In genomic region chr9:120116184-120116624, GRCm38 (mm10) we compare ENCODE assay signal across 1 mouse cellular context.
TF ChIP-seq lines count a peak whose summit lies in the region.

No protein-coding gene starts in this region.

TF ChIP-seq in CH12.LX, 34 proteins besides CTCF, POLR2A, EP300 and RAD21 (continued from another document):
- TF ChIP-seq RCOR1 (conservative IDR thresholded peaks at IDR 0.05; ENCODE audit: low read depth, low read length), result 0 out of 2 replicates have a peak, but pooled peaks have one; percentile 23
- TF ChIP-seq TCF12 (IDR thresholded peaks at IDR 0.05; ENCODE audit: low read depth, low read length), result 0 out of 2 replicates have a peak, but pooled peaks have one; percentile 37
- peak; percentile 54; the same call in 1 of the 2 replicates for TF ChIP-seq MAX (IDR thresholded peaks at IDR 0.05; ENCODE audit: low read length)
- no peak; the same call in 1 of the 2 replicates for TF ChIP-seq SIN3A (IDR thresholded peaks at IDR 0.05; ENCODE audit: low read length)
- 0 out of 2 replicates have a peak, but pooled peaks have one; percentile 43 for TF ChIP-seq MXI1 (IDR thresholded peaks at IDR 0.05; ENCODE audit: low read depth, low read length)
- no peak for TF ChIP-seq JUN (IDR thresholded peaks at IDR 0.05; ENCODE audit: insufficient read depth, low read depth, low read length)
- peak; percentile 80 for TF ChIP-seq IRF4 (IDR thresholded peaks at IDR 0.05; ENCODE audit: low read depth, low read length)
- TF ChIP-seq NELFE (IDR thresholded peaks at IDR 0.05; ENCODE audit: low read depth, low read length), result no peak
- TF ChIP-seq MEF2A (IDR thresholded peaks at IDR 0.05; ENCODE audit: borderline replicate concordance, low read depth, low read length), result 0 out of 2 replicates have a peak, but pooled peaks have one; percentile 55
- no peak for TF ChIP-seq POLR2AphosphoS2 (IDR thresholded peaks at IDR 0.05; ENCODE audit: low read depth, low read length)
TF ChIP-seq in CH12.LX: peak in this region for 8.
